Mouse (Mus musculus) midbrain, embryonic 12.5 days (tissue): Measurements from ENCODE around the gene Brca1. TPM values are rescaled to one million over a fixed set of nuclear protein-coding genes. Genes with fewer than 3 reads are reported as not detected.
"Not testable (repeated sequence)": the region's sequence is repeated elsewhere in the genome, so short reads cannot be mapped to it uniquely, and the experiment has no call there.

ENCODE experiments used
- ATAC-seq: fragments of 200-750 bp; cut with Nextera tagmentation; 2 replicates; pipeline ENCODE4 v1.8.0; 2017; ENCODE audit warnings: low read depth, moderate TSS enrichment, moderate library complexity; ENCODE audit not compliant: low FRiP score
- H3K27ac ChIP-seq: fragments of 300-500 bp; sonication (generic); replicated peaks from 2 replicates; pipeline ENCODE4 v1.5.1; 2016; ENCODE audit warnings: mild to moderate bottlenecking
- H3K27me3 ChIP-seq: fragments of 300-500 bp; sonication (generic); 2 replicates; pipeline ENCODE4 v1.6.1; 2016; ENCODE audit warnings: mild to moderate bottlenecking
- H3K36me3 ChIP-seq: fragments of 300-500 bp; sonication (generic); 2 replicates; pipeline ENCODE4 v1.6.1; 2016
- H3K4me1 ChIP-seq: fragments of 300-500 bp; sonication (generic); 2 replicates; pipeline ENCODE4 v1.6.1; 2016
- H3K4me2 ChIP-seq: fragments of 300-500 bp; sonication (generic); replicated peaks from 2 replicates; pipeline ENCODE4 v1.6.1; 2016; ENCODE audit warnings: mild to moderate bottlenecking, moderate library complexity
- H3K4me3 ChIP-seq: fragments of 300-500 bp; sonication (generic); 2 replicates; pipeline ENCODE4 v1.5.1; 2016; ENCODE audit warnings: mild to moderate bottlenecking
- H3K9ac ChIP-seq: fragments of 300-500 bp; sonication (generic); replicated peaks from 2 replicates; pipeline ENCODE4 v1.6.1; 2016; ENCODE audit warnings: mild to moderate bottlenecking, moderate library complexity
- H3K9me3 ChIP-seq: fragments of 300-500 bp; sonication (generic); 2 replicates; pipeline ENCODE4 v1.6.1; 2016; ENCODE audit warnings: mild to moderate bottlenecking
- WGBS: fragments of 180-500 bp; shearing (Covaris S2); methylation state at CpG from one replicate; pipeline ENCODE4 v1.1.7; 2016; 5-methylcytosine and 5-hydroxymethylcytosine counted together
- polyA plus RNA-seq: library from polyadenylated mRNA; unstranded; fragments of >200 nt; fragmentation: Nextera tagmentation; extraction: Ambion mirVana; gene quantifications from 2 replicates; pipeline ENCODE4 v1.2.1, GENCODE M21; 2016

Gene Brca1
- polyA plus RNA-seq, 1 experiment from 2014 or later, result 16.1 TPM

DNA sequence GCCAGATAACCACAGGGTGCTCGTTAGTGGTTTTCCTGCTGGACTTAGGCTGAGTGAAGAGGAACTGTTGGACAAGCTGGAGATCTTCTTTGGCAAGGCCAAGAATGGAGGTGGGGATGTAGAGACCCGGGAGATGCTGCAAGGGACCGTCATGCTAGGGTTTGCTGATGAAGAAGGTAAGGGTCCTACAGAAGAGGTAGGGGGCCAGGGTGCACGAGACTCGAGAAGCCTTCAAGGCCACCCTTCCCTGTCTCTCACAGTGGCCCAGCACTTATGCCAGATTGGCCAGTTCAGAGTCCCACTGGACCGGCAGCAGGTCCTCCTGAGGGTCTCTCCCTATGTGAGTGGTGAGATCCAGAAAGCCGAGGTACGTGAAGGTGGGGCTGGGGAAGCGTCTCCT lies 94.1 kb downstream of the Brca1 start:
- Histone ChIP-seq H3K9ac (no peak overlapping the region), H3K36me3 (peaks cover 49% of the 10 kb centered on the region), H3K4me3 (no peak overlapping the region), H3K9me3 (no peaks in the 10 kb centered on the region), H3K4me2 (no peak overlapping the region), H3K4me1 (peaks cover 20% of the 10 kb centered on the region), H3K27ac (no peak overlapping the region), H3K27me3 (no peaks in the 10 kb centered on the region)
- WGBS, result 93% methylated on average over 9 of the region's 9 CpGs
- no peak for ATAC-seq

DNA sequence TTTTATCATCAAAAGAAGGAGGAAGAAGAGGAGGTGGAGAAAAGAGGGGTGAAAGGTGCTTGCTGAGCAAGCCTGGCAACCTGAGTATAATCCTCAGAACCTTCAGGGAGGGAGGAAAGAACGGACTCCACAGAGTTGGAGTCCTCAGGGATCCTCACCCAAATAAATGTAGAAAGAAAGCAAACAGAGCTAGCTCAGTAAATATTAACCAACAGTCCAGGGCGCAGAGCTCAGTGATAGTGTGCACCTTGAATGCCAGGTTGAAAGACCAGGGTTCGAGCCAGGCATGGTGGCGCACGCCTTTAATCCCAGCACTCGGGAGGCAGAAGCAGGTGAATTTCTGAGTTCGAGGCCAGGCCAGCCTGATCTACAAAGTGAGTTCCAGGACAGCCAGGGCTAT lies 96.1 kb downstream of the Brca1 start:
- peaks cover 32% of the 10 kb centered on the region for H3K36me3 ChIP-seq
- no peak overlapping the region for H3K4me3 ChIP-seq
- no peaks in the 10 kb centered on the region for H3K9me3 ChIP-seq
- H3K9ac ChIP-seq, result no peak overlapping the region
- 89% methylated on average over 7 of the region's 7 CpGs for WGBS
- no peak overlapping the region for H3K4me2 ChIP-seq
- peaks cover 10% of the 10 kb centered on the region for H3K4me1 ChIP-seq
- H3K27me3 ChIP-seq, result no peaks in the 10 kb centered on the region
- no peak for ATAC-seq
- no peak overlapping the region for H3K27ac ChIP-seq

DNA sequence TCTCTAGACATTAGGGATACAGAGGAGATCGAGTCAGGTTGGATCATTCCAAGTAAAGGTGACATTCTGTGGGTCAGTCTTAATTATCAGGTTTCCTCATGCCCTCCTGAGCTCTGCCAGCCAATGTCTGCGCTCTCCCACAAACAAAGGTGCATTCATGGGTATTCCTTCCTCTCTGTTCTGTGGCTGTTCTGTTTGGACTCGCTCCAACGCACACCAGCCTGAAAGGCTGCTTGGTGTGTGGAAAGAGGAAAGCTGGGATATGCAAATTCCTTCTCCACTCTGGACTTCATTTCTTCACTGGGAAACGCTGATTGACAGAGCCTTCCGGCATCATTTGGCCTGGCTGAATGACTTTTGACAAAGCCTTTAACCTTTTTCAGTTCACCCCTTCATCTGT lies 97.1 kb downstream of the Brca1 start:
- ATAC-seq, result no peak
- Histone ChIP-seq H3K27me3 (no peaks in the 10 kb centered on the region), H3K9ac (no peak overlapping the region), H3K4me2 (no peak overlapping the region), H3K9me3 (no peaks in the 10 kb centered on the region), H3K4me1 (peaks cover 10% of the 10 kb centered on the region), H3K36me3 (peaks cover 22% of the 10 kb centered on the region), H3K4me3 (no peak overlapping the region), H3K27ac (no peak overlapping the region)
- WGBS, result 44% methylated on average over 6 of the region's 6 CpGs

DNA sequence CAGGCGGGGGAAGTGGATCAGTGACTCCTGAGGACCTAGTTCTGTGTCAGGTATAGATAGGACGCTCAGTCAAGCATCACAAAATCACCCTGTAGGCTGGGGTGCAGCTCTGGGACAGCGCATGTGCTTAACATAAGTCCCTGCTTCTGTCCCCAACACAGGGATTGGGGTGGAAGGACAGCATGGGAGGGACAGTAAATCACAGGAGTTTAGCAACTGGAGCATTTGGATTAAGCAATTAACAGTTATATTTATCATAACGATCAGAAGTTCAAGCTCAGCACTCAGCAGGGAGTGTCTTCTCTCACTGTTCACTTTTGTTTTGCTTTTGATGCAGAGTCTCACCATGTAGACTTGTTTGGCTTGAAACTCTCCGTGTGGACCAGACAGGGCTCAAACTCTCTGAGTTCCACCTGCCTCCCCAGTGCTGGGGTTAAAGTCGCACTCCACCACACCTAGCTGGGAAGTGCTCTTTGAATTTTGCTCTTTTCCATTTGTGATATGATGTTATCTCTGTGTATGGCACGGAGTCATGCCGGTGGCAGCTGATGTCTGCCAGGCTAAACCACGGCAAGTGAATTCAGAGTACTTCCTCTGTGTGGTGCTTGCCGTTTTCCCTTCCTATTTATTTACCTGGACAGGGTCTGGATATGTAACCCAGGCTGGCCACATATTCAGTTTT lies 99.5 kb downstream of the Brca1 start:
- Histone ChIP-seq H3K27me3 (no peaks in the 10 kb centered on the region), H3K4me2 (no peak overlapping the region), H3K4me3 (no peak overlapping the region), H3K27ac (no peak overlapping the region), H3K4me1 (peaks cover 10% of the 10 kb centered on the region), H3K9ac (no peak overlapping the region), H3K9me3 (no peaks in the 10 kb centered on the region), H3K36me3 (no peaks in the 10 kb centered on the region; the same call in 1 of the 2 replicates)
- 74% methylated on average over 10 of the region's 10 CpGs for WGBS
- no peak for ATAC-seq

DNA sequence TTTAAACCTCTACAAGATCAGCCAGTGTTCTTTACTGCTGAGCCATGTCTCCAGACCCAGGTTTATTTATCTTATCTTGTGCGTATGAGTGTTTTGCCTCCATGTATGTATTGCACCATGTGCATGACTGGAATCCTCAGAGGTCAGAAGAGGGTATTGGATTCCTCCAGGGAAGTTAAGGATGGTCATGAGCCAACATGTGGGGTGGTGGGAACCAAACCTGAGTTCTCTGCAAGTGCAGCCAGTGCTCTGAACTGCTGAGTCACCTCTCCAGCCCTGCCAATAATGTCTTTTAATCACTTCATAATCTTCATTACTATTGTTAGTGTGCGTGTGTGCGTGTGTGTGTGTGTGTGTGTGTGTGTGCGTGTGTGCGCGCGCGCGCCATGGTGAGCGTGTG lies 100.2 kb downstream of the Brca1 start:
- no peak overlapping the region for H3K27ac ChIP-seq
- no peak overlapping the region for H3K4me2 ChIP-seq
- H3K27me3 ChIP-seq, result no peaks in the 10 kb centered on the region
- H3K9me3 ChIP-seq, result no peaks in the 10 kb centered on the region
- WGBS, result 88% methylated on average over 10 of the region's 10 CpGs
- H3K36me3 ChIP-seq, result no peaks in the 10 kb centered on the region; the same call in 1 of the 2 replicates
- ATAC-seq, result no peak
- no peak overlapping the region for H3K9ac ChIP-seq
- no peak overlapping the region for H3K4me3 ChIP-seq
- H3K4me1 ChIP-seq, result peaks cover 10% of the 10 kb centered on the region

DNA sequence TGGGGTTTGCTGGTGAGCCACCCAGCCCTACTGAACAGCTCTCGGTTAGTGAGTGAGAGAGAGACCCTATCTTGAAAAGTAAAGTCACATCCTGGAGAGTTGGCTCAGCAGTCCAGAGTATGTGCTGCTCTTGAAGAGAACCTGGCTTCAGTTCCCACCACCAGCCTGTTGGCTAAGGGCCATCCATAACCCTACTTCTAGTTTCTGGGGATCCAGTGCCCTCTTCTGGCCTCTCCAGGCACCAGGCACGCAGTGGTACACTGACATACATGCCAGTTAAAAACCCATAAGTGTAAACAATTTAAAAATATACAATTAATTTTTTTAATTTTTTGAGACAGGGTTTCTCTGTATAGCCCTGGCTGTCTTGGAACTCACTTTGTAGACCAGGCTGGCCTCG lies 101.4 kb downstream of the Brca1 start:
- H3K36me3 ChIP-seq, result peaks cover 7% of the 10 kb centered on the region
- H3K9ac ChIP-seq, result no peak overlapping the region
- H3K4me3 ChIP-seq, result no peak overlapping the region
- no peaks in the 10 kb centered on the region for H3K27me3 ChIP-seq
- no peak overlapping the region for H3K4me2 ChIP-seq
- no peak for ATAC-seq
- H3K4me1 ChIP-seq, result peaks cover 10% of the 10 kb centered on the region
- H3K9me3 ChIP-seq, result no peaks in the 10 kb centered on the region
- 82% methylated on average over 3 of the region's 3 CpGs for WGBS
- H3K27ac ChIP-seq, result no peak overlapping the region

DNA sequence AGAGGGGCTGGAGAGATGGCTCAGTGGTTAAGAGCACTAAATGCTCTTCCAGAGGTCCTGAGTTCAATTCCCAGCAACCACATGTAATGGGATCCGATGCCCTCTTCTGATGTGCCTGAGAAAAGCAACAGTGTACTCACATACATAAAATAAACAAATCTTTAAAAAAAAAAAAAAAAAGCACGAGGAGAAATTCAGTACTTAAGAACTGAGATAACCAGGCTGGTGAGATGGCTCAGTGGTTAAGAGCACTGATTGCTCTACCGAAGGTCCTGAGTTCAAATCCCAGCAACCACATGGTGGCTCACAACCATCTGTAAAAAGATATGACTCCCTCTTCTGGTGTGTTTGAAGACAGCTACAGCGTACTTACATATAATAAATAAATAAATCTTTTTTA lies 102.2 kb downstream of the Brca1 start:
- H3K4me2 ChIP-seq, H3K4me3 ChIP-seq, ATAC-seq, H3K4me1 ChIP-seq, H3K27me3 ChIP-seq, H3K9ac ChIP-seq, H3K9me3 ChIP-seq, H3K27ac ChIP-seq: not testable (repeated sequence)
- H3K36me3 ChIP-seq, result peaks cover 15% of the 10 kb centered on the region
- 90% methylated on average over 4 of the region's 4 CpGs for WGBS

DNA sequence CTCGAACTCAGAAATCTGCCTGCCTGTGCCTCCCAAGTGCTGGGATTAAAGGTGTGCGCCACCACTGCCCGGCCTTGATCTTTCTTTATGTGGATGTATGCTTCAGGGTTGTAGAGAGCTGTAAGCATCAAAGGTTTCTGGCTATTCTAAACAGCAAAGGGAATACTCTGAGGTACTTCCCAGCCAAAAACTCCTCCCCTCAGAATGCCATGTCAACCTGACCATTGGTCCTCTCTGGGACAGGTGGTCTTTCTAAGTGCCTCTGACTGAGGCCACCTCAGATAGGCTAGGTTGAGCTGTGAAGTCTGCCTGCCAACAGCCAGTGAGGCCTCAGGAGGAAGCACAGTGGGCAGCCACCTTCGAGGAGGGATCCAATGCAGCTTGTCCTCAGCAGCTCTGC lies 102.9 kb downstream of the Brca1 start:
- Histone ChIP-seq H3K4me1 (peaks cover 3% of the 10 kb centered on the region), H3K9me3 (no peaks in the 10 kb centered on the region), H3K4me2 (no peak overlapping the region), H3K4me3 (no peak overlapping the region), H3K27me3 (no peaks in the 10 kb centered on the region), H3K36me3 (peaks cover 22% of the 10 kb centered on the region), H3K9ac (no peak overlapping the region), H3K27ac (no peak overlapping the region)
- ATAC-seq, result no peak
- 89% methylated on average over 4 of the region's 4 CpGs for WGBS

DNA sequence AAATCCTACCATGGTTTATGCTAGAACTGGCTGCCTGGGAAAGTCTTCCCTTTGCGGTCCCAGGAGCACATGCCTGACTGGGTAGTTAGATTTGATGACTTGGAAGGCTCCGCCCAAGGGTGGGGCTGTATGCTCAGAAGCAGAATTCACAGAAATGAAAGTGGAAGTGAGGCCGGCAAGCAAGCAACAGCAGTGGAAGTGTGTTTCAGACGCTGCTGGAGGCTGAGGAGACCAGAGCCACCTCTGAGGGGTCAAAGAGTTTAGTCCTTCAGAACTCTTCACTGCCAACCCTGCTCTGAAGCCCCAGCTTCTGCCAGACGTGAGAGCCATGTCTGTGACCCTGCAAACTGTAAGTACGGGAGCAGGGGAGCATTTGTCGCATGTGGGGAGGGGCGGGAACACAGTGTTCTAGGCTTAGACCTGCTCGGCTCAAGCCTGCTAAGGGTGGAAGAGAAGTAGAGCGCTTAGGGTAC lies 103.4 kb downstream of the Brca1 start, which contains the start of gene Ifi35:
TSS of gene Ifi35 (plus strand) at position 134 of the 473 bp plus-strand sequence.
- no peak for ATAC-seq

DNA sequence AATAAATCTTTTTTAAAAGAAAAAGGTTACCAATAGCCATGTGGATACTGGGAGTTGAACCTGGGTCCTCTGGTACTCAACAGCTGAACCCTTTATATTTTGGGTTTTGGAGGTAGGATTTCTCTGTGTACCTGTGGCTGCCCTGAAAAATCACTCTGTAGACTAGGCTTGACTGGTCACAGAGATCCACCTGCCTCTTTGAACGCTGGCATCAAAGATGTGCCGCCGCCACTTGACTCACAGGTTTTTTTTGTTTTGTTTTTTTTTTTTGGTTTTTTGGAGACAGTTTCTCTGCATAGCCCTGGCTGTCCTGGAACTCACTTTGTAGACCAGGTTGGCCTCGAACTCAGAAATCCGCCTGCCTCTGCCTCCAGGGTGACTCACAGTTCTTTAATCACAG lies 104.0 kb downstream of the Brca1 start:
- no peak overlapping the region for H3K4me3 ChIP-seq
- peaks cover 13% of the 10 kb centered on the region for H3K4me1 ChIP-seq
- 88% methylated on average over 5 of the region's 5 CpGs for WGBS
- peaks cover 28% of the 10 kb centered on the region for H3K36me3 ChIP-seq
- no peaks in the 10 kb centered on the region for H3K9me3 ChIP-seq
- H3K27me3 ChIP-seq, result no peaks in the 10 kb centered on the region
- H3K27ac ChIP-seq, result no peak overlapping the region
- no peak overlapping the region for H3K4me2 ChIP-seq
- ATAC-seq, result no peak
- H3K9ac ChIP-seq, result no peak overlapping the region

More for the DNA sequence above, 103.4 kb downstream of the Brca1 start, which contains the start of gene Ifi35:
- 47% methylated on average over 10 of the region's 10 CpGs for WGBS
- peaks cover 9% of the 10 kb centered on the region for H3K4me1 ChIP-seq
- H3K9ac ChIP-seq, result no peak within 1 kb of the TSS
- peak within 1 kb of the TSS; percentile 16; the same call in 1 of the 2 replicates for H3K4me2 ChIP-seq
- H3K27me3 ChIP-seq, result no peaks in the 10 kb centered on the region
- H3K36me3 ChIP-seq, result peaks cover 28% of the 10 kb centered on the region
- no peak within 1 kb of the TSS; the same call in 1 of the 2 replicates for H3K27ac ChIP-seq
- H3K4me3 ChIP-seq, result 0 out of 2 replicates have a peak within 1 kb of the TSS, but pooled peaks have one; percentile 18
- H3K9me3 ChIP-seq, result no peaks in the 10 kb centered on the region

DNA sequence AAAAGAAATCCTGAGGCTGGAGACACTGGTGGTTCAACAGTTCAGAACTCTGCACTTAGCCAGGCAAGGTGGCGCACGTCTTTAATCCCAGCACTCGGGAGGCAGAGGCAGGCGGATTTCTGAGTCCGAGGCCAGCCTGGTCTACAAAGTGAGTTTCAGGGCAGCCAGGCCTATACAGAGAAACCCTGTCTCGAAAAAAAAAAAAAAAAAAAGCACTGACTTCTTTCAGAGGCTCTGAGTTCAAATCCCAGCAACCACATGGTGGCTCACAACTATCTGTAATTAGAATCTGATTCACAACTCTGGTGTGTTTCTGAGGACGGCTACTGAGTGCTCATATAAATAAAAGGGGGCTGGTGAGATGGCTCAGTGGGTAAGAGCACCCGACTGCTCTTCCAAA lies 104.9 kb downstream of the Brca1 start:
- H3K9me3 ChIP-seq, H3K9ac ChIP-seq, H3K4me2 ChIP-seq, ATAC-seq, H3K27me3 ChIP-seq, H3K4me3 ChIP-seq, H3K27ac ChIP-seq: not testable (repeated sequence)
- Histone ChIP-seq H3K4me1 (peaks cover 13% of the 10 kb centered on the region), H3K36me3 (peaks cover 28% of the 10 kb centered on the region)
- 88% methylated on average over 8 of the region's 8 CpGs for whole genome bisulfite sequencing

DNA sequence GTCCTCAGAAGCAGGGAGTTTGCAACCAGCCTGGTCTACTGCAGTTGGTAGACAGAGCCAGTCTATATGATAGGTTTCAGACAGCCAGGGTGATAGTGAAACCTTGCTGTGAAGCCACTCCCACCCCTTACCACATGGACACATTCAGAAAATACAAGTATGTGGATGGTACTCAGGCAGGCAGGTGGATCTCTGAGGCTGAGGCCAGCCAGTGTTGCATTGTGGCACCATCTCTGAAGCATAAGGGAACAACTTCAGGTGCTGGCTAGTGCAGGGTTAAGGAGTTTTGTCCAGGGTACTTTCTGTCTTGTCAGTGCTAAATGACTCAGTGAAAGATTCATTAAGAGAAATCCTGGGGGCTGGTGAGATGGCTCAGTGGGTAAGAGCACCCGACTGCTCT lies 105.4 kb downstream of the Brca1 start:
- H3K9me3 ChIP-seq, result no peaks in the 10 kb centered on the region
- H3K4me3 ChIP-seq, result no peak overlapping the region
- ATAC-seq, result no peak
- no peak overlapping the region for H3K4me2 ChIP-seq
- no peak overlapping the region for H3K27ac ChIP-seq
- WGBS, result 80% methylated on average over 1 of the region's 1 CpGs
- no peaks in the 10 kb centered on the region for H3K27me3 ChIP-seq
- H3K9ac ChIP-seq, result no peak overlapping the region
- peaks cover 28% of the 10 kb centered on the region for H3K36me3 ChIP-seq
- H3K4me1 ChIP-seq, result peaks cover 13% of the 10 kb centered on the region
